Mouse (Mus musculus): Measurements from ENCODE around the gene Epyc.
"Not testable (repeated sequence)": the region's sequence is repeated elsewhere in the genome, so short reads cannot be mapped to it uniquely, and the experiment has no call there.

Gene Epyc

GRCm38 (mm10) chr10:97712687-97713086, 68.8 kb downstream of the Epyc start:
- no peak for DNase-seq (ENCODE audit: extremely low read depth, insufficient read length, low spot score)

GRCm38 (mm10) chr10:97714584-97714983, 70.7 kb downstream of the Epyc start:
- DNase-seq (ENCODE audit: extremely low read depth, insufficient read length, low spot score), result no peak

GRCm38 (mm10) chr10:97715289-97715906, 71.5 kb downstream of the Epyc start:
- DNase-seq (ENCODE audit: extremely low read depth, insufficient read length, low spot score), result no peak

GRCm38 (mm10) chr10:97717233-97717632, 73.4 kb downstream of the Epyc start:
- DNase-seq (ENCODE audit: extremely low read depth, insufficient read length, low spot score), result no peak

- DNase-seq (ENCODE audit: extremely low read depth, insufficient read length, low spot score), result no peak
Measured at GRCm38 (mm10) chr10:97718021-97718420, 74.2 kb downstream of the Epyc start.

- no peak for DNase-seq (ENCODE audit: extremely low read depth, insufficient read length, low spot score)
Measured at GRCm38 (mm10) chr10:97720625-97721024, 76.8 kb downstream of the Epyc start.

- DNase-seq (ENCODE audit: extremely low read depth, insufficient read length, low spot score), result no peak
Measured at GRCm38 (mm10) chr10:97722709-97723108, 78.8 kb downstream of the Epyc start.

GRCm38 (mm10) chr10:97725929-97726328, 82.1 kb downstream of the Epyc start:
- no peak for DNase-seq (ENCODE audit: extremely low read depth, insufficient read length, low spot score)

- not testable (repeated sequence) for DNase-seq (ENCODE audit: extremely low read depth, insufficient read length, low spot score)
Measured at GRCm38 (mm10) chr10:97726655-97727054, 82.8 kb downstream of the Epyc start, which contains the start of gene C030005K15Rik. TSS of gene C030005K15Rik (minus strand) at chr10:97726755.

Measured in 3134 (cell line).